Mouse (Mus musculus) layer of hippocampus, adult 18-20 months (tissue): ENCODE data around the gene Ttyh3. TPM values are rescaled to one million over a fixed set of nuclear protein-coding genes. Genes with fewer than 3 reads are reported as not detected.

Experiments used
- DNase-seq, 2 experiments: peaks; one replicate each; pipeline ENCODE4 v3.0.0; 2022; ENCODE audit warnings: low spot score in 2 of 2
- total RNA-seq, 2 experiments: library from RNA; stranded (reverse); gene quantifications; 2 replicates each; pipeline ENCODE4 v1.2.3; 2021

The Ttyh3 gene
- total RNA-seq, 2 experiments from 2014 or later, result 182 to 186 TPM

DNA sequence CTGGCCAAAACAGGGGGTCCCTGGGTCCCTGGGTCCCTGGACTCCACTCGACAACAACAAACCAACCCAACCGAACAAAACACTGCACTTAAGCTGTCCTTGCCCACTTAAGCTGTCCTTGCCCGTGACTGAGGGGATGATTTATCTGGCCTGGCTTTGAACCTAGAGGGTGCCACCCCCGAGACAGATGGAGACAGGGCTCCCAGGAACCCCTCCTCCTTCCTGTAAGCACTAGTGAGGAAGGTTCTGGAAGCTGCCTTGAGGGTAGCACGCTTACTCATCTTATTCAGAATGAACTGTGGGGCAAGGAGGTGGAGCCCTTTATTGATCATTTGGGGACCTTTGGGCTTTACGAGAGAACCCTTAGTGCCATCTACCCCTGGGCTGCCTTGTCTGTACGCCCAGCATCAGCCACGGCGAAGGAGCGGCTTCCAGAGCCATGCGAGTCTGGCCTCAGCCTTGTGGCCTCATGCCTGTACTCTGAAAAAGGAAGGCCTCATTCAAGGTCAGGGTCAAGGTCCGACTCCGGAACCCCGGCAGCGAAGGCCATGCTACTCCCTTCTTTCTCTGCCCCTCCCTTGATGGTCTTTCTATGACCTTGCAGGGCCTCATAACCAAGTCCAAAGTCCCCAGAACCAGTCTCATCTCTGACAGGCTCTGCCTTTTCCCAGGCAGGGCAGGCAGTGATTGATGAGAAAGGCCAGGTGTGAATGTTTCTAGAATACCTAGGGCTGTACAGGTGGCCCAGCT, 5.4 kb upstream of the Ttyh3 start:
- DNase-seq, result no peak

- DNase-seq, result no peak
These were observed 3.8 kb upstream of the Ttyh3 start for GRCm38 (mm10) chr5:140652587-140652986.

GRCm38 (mm10) chr5:140651231-140651630, 2.4 kb upstream of the Ttyh3 start:
- no peak for DNase-seq

- DNase-seq, result no peak
These were observed 1.1 kb upstream of the Ttyh3 start for GRCm38 (mm10) chr5:140649881-140650414.

- peak; percentile 95 to 97 for DNase-seq
These were observed 353 bp upstream of the Ttyh3 start for GRCm38 (mm10) chr5:140649101-140649667.

DNA sequence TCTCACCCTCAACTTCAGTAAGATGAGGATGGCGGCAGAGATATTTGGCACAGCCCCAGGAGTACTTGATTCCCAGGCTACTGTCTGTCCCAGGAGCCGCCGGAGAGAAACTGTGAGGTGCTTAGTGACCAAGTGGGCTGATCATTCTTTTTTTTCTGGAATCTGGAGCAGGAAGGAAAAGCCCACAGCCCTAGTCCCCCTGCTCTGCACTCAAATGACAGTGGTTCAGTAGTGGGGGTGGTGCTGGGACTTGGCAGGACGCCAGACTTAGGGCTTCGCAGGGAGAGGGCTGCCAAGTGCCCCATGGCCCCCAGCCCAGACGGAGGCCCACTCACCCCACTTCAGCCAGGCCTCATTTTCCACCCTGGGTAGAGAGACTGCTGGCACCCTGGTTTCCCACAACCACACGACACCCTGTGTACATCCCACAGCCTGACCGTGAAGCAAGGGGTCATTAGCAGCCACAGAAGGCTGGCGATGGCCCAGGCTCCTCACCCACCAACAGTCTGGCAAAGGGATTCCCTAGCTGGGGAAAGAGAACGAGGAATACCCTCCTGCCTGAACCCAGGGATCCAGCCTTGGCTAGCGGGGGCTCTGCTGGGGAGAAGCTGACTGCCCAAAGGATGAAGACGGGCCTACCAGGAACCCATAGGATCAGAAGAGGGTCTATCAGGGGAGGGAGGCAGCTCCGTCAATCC, 861 bp downstream of the Ttyh3 start:
- DNase-seq, result peak in 1 of 2 experiments; percentile 70

DNA sequence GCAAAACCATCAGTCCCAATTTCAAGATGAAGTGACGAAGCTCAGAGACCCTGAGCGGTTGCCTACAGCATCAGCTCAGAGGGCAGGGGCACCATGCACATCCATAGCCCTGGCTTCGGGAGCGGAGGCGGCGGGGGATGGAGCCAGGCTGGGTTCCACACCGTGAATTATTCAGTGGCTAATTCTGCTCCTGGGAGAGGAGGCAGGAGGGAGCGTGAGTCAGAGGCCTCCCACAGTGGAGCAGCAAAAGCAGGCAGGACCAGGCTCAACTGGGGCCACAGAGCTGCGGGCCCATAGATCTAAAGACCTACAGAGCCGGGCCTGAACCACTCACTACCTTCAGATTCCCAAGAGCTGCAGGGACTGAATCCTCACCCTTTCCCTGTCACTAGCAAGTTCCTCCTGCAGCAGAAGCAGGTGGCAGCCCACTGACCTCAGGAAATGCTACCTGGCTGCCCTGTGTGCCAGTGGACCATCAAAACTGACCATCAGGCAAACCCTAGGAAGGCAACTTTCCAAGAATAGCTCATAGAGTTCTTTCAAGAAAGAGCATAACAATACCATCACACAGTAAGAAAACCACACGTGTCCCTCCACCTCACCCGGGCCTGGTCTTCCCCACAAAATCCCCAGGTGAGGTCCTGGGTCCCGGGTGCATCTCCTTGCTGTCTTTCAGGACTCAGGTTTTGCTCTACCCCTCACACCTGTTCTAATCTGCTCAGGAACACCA, 1.6 kb downstream of the Ttyh3 start:
- DNase-seq, result peak; percentile 68 to 78

GRCm38 (mm10) chr5:140646171-140646570, 2.7 kb downstream of the Ttyh3 start:
- no peak for DNase-seq

- DNase-seq, result no peak
These were observed 3.4 kb downstream of the Ttyh3 start for GRCm38 (mm10) chr5:140645454-140645853.

GRCm38 (mm10) chr5:140644702-140645201, 4.1 kb downstream of the Ttyh3 start:
- DNase-seq, result no peak

DNA sequence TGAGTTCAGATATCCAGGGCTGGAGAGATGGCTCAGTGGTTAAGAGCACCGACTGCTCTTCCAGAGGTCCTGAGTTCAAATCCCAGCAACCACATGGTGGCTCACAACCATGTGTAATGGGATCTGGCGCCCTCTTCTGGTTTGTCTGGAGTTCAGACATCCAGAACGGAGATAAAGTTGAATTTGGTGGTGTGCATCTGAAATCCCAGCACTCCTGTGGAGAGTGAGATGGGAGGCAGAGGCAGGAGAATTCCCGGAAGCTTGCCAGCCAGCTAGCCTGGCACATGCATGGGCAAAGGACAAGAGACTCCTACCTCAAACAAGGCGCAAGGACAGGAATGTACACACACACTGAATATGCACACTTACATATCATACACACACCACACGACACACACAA, 4.6 kb downstream of the Ttyh3 start:
- DNase-seq, result no peak

DNA sequence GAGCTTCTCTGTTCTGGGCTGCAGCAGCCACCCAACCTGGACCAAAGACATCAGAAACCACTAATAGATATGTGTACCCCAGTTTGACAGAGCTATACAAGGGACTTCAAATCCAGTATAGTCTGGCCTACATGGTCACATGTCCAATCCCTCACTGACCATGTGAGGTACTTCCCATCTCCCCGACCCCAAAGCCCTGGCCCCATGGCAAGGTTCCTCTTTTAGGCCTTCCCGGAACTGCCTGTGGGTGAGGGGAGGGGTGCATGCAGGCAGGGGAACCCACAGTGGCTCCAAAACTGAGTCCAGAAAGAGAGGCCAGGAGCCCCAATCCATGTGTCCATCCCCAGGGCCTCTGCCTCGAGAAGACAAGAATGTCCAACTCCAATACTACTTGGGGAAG, 6.8 kb downstream of the Ttyh3 start:
- no peak for DNase-seq

DNA sequence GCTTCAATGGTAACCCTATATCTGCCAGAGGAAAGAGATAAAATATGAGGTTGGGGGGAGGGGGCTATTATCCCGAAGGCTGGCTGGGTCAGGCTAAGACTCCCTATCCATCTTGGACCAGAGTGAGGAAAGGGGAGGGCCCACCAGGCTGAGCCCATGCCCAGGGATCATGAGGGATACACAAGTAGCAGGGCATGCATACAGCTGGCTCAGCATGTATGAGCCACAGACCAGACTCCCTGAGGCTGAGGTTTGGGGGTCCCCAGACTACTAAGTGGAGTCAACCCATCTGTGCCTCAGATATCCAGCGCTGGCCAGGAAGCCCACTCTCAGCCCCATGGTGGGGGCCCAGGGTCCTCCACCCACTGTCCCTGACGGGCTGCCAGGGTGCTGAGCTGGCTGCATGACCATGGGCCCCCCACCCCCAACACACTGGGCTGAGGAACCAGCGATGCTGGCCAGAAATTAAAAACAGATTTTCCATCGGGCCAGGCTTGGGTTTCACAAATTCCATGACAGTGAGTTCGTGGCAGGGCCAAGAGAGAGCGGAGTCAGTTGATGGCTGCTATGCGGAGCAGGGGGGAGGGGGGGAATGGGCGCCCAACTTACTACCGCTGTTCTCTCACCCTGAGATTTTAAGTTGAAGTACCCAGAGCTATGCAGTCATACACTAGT, 7.4 kb downstream of the Ttyh3 start:
- DNase-seq, result no peak

- no peak for DNase-seq
These were observed 8.0 kb downstream of the Ttyh3 start for GRCm38 (mm10) chr5:140640812-140641211.

DNA sequence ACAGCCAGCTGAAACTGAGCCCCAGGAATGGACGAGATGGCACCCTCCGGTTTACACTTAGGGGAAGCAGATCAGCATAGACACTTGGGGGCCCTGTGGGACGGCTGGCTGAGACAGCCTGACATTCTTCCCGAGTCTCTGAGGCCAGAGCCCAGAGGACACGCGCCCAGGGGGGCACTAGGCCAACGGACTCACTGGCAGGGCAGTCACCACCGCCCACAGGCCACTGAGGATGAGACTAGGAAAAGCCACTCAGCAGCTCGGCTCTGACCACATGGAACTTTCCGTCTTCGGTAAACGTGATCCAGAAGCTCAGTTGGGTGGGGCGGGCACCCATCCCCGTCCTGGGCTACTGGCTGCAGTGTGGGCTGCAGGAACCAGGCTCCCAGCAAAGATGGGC, 9.0 kb downstream of the Ttyh3 start:
- no peak for DNase-seq

DNA sequence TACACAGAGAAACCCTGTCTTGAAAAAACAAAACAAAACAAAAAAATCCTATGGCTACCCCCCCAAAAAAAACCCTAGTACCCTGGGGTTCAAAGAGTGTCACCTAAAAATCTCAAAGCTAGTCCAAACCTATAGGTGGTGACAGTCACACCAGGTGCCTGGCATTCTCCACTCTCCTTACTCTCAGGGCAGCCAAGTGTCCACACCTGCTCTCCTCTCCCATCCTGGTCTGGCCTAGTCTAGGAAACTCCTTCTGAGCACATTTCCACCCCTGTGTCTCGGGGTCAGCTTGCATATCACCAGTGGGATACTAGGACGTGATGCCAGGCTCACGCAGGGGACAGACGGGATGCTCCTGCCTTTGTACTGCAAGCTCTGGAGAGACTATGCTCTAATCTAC, 9.5 kb downstream of the Ttyh3 start:
- no peak for DNase-seq

DNA sequence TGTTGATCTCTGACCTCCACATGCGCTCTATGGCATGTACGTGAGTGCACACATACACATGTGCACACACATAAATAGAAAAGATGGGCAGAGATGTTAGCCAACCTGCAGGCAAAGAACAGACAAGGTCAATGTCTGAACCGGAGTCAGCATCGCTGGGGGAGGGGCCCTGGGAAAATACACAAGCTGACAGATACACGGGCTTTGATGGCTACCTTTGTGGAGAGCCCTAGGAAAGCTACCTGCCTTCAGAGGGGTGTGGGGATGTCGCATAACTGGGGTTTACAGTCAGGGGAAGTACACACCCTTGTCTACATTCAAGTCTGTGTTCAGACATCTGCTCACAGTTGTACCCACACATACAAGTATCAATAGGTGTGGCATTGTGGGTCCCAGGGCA, 10.3 kb downstream of the Ttyh3 start:
- DNase-seq, result no peak

DNA sequence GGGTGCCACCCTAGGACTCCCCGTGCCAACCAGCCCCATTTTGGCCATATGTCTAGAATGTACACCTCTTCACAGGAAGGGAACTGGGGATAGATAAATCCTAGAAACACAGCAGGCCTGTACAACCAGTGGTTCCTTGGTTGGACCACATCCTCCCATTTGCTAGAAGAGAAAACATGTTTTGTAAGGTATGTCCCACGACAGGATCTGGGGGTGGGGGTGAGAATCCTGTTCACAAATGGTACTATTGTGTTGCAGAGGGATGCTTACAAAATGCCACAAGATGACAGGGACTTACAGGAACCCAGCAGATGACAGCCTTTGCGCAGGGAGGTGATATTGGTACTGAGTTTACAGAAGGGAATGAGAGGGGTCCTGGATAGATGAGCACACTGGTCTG, 10.8 kb downstream of the Ttyh3 start:
- no peak for DNase-seq

DNA sequence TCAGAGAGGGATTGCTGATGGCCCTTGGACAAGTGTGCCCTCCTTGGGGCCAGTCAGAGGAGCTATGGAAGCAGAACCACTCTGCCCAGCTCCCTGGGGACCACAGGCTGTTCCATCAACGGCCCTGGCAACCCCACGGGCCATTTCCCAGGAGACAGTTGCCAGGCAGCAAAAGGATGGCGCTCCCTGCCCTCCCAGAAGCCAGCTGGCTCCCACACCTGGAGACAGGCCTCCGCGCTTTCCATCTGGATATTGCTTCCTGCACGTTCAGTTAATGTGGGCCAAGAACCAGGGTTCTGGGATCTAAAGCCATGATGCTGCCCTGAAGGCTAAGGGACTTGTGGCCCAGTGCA, 11.8 kb downstream of the Ttyh3 start:
- DNase-seq, result peak in 1 of 2 experiments; percentile 70

DNA sequence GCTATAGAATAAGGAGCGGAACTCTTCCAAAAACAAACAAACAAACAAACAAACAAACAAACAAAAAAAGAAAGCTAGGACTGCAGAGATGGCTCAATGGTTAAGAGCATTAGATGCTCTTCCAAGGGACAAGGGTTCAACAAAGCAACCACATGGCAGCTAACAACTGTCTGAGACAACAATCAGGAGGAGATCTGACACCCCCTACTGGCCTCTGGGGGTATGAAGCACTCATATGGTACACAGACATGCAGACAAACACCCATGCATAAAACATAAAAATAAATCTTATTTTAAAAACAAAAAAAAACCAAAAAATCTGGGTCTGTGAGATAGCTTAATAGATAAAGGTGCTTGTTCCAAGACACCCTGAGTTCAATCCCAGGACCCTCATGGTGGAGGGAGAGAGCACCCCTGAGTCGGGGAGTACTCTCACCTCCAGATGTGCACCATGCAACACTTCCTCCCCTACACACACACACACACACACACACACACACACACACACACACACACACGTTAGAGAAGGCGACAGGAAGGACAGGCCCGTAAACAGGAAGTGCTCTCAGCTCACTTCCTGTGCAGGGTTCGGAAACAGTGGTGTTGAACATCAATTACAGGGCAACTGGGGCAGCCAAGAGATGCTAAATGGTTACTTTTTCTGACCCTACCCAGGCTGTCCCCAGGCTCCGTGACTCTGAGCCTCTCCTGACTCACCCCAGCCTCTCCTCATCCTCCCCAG, 12.3 kb downstream of the Ttyh3 start:
- DNase-seq, result no peak
